Mouse (Mus musculus): ENCODE data around the gene Dbn1. TPM values are rescaled to one million over a fixed set of nuclear protein-coding genes. Genes with fewer than 3 reads are reported as not detected.

The Dbn1 gene
- polyA plus RNA-seq, 1 experiment from 2014 or later, result 625 TPM

GRCm38 (mm10) chr13:55484520-55485088 lies 3.3 kb downstream of the Dbn1 start:
- WGBS, result 9% methylated on average over 7 of the region's 7 CpGs
- Histone ChIP-seq H3K9ac (peak overlapping the region; percentile 100), H3K4me2 (peak overlapping the region; percentile 99), H3K4me1 (replicated peaks) (peaks cover 59% of the 10 kb centered on the region), H3K27me3 (no peaks in the 10 kb centered on the region), H3K27ac (peak overlapping the region; percentile 100), H3K4me3 (peak overlapping the region; percentile 100), H3K9me3 (no peaks in the 10 kb centered on the region), H3K36me3 (peaks cover 41% of the 10 kb centered on the region)
- ATAC-seq (ENCODE audit: low FRiP score), result no peak

GRCm38 (mm10) chr13:55483593-55483992 lies 4.3 kb downstream of the Dbn1 start:
- Histone ChIP-seq H3K27me3 (no peaks in the 10 kb centered on the region), H3K4me3 (peak overlapping the region; percentile 100), H3K27ac (peak overlapping the region; percentile 100), H3K4me2 (peak overlapping the region; percentile 99), H3K9me3 (no peaks in the 10 kb centered on the region), H3K4me1 (replicated peaks) (peaks cover 59% of the 10 kb centered on the region), H3K9ac (peak overlapping the region; percentile 100), H3K36me3 (peaks cover 51% of the 10 kb centered on the region)
- peak; percentile 80 for ATAC-seq (ENCODE audit: low FRiP score)
- 13% methylated on average over 15 of the region's 15 CpGs for WGBS

GRCm38 (mm10) chr13:55483071-55483470 lies 4.8 kb downstream of the Dbn1 start:
- H3K4me1 ChIP-seq (replicated peaks), result peaks cover 54% of the 10 kb centered on the region
- H3K27me3 ChIP-seq, result no peaks in the 10 kb centered on the region
- peak overlapping the region; percentile 100 for H3K4me3 ChIP-seq
- WGBS, result 30% methylated on average over 9 of the region's 9 CpGs
- no peak for ATAC-seq (ENCODE audit: low FRiP score)
- H3K9ac ChIP-seq, result peak overlapping the region; percentile 100
- H3K4me2 ChIP-seq, result peak overlapping the region; percentile 99
- H3K9me3 ChIP-seq, result no peaks in the 10 kb centered on the region
- H3K36me3 ChIP-seq, result peaks cover 56% of the 10 kb centered on the region
- H3K27ac ChIP-seq, result peak overlapping the region; percentile 100

- Histone ChIP-seq H3K4me3 (peak overlapping the region; percentile 100), H3K9me3 (no peaks in the 10 kb centered on the region), H3K4me2 (peak overlapping the region; percentile 99), H3K36me3 (peaks cover 61% of the 10 kb centered on the region), H3K27me3 (no peaks in the 10 kb centered on the region), H3K9ac (peak overlapping the region; percentile 100), H3K4me1 (replicated peaks) (peaks cover 57% of the 10 kb centered on the region), H3K27ac (peak overlapping the region; percentile 100)
- WGBS, result 72% methylated on average over 7 of the region's 7 CpGs
- no peak for ATAC-seq (ENCODE audit: low FRiP score)
These were observed 5.4 kb downstream of the Dbn1 start for GRCm38 (mm10) chr13:55482542-55482941.

- Histone ChIP-seq H3K4me3 (no peak overlapping the region), H3K4me2 (no peak overlapping the region), H3K4me1 (replicated peaks) (peaks cover 57% of the 10 kb centered on the region), H3K9ac (no peak overlapping the region), H3K36me3 (peaks cover 82% of the 10 kb centered on the region), H3K9me3 (no peaks in the 10 kb centered on the region), H3K27me3 (no peaks in the 10 kb centered on the region), H3K27ac (no peak overlapping the region)
- no peak for ATAC-seq (ENCODE audit: low FRiP score)
These were observed 8.0 kb downstream of the Dbn1 start for GRCm38 (mm10) chr13:55479929-55480328.

- H3K27ac ChIP-seq, result 0 out of 2 replicates have a peak overlapping the region, but pooled peaks have one; percentile 30
- no peaks in the 10 kb centered on the region for H3K9me3 ChIP-seq
- no peak overlapping the region for H3K4me2 ChIP-seq
- H3K27me3 ChIP-seq, result no peaks in the 10 kb centered on the region
- H3K36me3 ChIP-seq, result peaks cover 91% of the 10 kb centered on the region
- H3K9ac ChIP-seq, result peak overlapping the region; percentile 13; the same call in 1 of the 2 replicates
- ATAC-seq (ENCODE audit: low FRiP score), result no peak
- no peak overlapping the region for H3K4me3 ChIP-seq
- peaks cover 57% of the 10 kb centered on the region for H3K4me1 ChIP-seq (replicated peaks)
- 82% methylated on average over 7 of the region's 7 CpGs for WGBS
These were observed 8.9 kb downstream of the Dbn1 start for GRCm38 (mm10) chr13:55479008-55479407.

DNA sequence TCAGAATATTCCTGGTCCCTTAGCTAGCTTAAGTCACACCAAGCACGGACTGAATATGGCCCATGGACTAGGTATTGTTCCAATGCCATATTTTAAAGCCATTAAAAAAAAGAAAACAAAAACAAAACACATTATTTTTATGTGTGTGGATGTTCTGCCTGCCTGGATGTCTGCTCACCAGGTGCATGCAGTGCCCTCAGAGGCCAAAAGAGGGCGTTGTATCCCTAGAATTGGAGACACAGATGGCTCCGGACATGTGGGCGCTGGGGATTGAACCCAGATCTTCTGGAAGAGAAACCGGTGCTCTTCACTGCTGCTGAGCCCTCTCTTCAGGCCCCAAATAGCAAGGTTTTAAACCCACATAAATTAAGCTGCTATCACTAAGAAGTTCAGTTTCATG lies 9.9 kb downstream of the Dbn1 start:
- H3K4me1 ChIP-seq (replicated peaks), result peaks cover 57% of the 10 kb centered on the region
- no peak overlapping the region for H3K27ac ChIP-seq

GRCm38 (mm10) chr13:55477492-55477891 lies 10.4 kb downstream of the Dbn1 start:
- no peaks in the 10 kb centered on the region for H3K9me3 ChIP-seq
- peaks cover 57% of the 10 kb centered on the region for H3K4me1 ChIP-seq (replicated peaks)
- WGBS, result 78% methylated on average over 16 of the region's 16 CpGs
- no peak overlapping the region for H3K27ac ChIP-seq
- H3K4me3 ChIP-seq, result no peak overlapping the region
- no peak overlapping the region for H3K4me2 ChIP-seq
- H3K36me3 ChIP-seq, result peaks cover 91% of the 10 kb centered on the region
- ATAC-seq (ENCODE audit: low FRiP score), result no peak
- H3K27me3 ChIP-seq, result no peaks in the 10 kb centered on the region
- no peak overlapping the region for H3K9ac ChIP-seq

More for the DNA sequence above, 9.9 kb downstream of the Dbn1 start:
- Histone ChIP-seq H3K4me3 (no peak overlapping the region), H3K9ac (no peak overlapping the region), H3K36me3 (peaks cover 96% of the 10 kb centered on the region), H3K9me3 (no peaks in the 10 kb centered on the region), H3K27me3 (no peaks in the 10 kb centered on the region), H3K4me2 (no peak overlapping the region)
- 52% methylated on average over 5 of the region's 5 CpGs for WGBS
- ATAC-seq (ENCODE audit: low FRiP score), result no peak

- H3K4me3 ChIP-seq, result no peak overlapping the region
- H3K9ac ChIP-seq, result peak overlapping the region; percentile 39; the same call in 1 of the 2 replicates
- H3K27me3 ChIP-seq, result no peaks in the 10 kb centered on the region
- peaks cover 62% of the 10 kb centered on the region for H3K4me1 ChIP-seq (replicated peaks)
- no peaks in the 10 kb centered on the region for H3K9me3 ChIP-seq
- H3K36me3 ChIP-seq, result peaks cover 78% of the 10 kb centered on the region
- WGBS, result 91% methylated on average over 8 of the region's 8 CpGs
- no peak overlapping the region for H3K4me2 ChIP-seq
- ATAC-seq (ENCODE audit: low FRiP score), result no peak
- H3K27ac ChIP-seq, result peak overlapping the region; percentile 73
These were observed 11.7 kb downstream of the Dbn1 start for GRCm38 (mm10) chr13:55476256-55476655.

DNA sequence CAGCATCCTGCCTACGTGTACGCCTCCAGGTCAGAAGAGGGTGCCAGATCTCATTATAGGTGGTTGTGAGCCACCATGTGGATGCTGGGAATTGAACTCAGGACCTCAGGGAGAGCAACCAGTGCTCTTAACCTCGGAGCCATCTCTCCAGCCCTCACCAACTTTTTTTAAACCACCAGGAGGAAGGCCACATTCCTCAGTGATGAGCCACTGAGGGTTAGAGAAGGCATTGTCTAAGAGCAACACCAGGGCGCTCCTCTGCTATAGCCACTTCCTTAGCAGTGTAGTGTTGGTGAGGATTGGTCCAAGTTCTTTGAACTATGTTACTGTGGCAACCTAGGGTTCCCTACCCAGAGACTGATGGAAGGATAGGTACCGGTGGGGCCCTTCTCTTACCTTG lies 12.2 kb downstream of the Dbn1 start:
- H3K27ac ChIP-seq, result peak overlapping the region; percentile 73
- 84% methylated on average over 5 of the region's 5 CpGs for WGBS

GRCm38 (mm10) chr13:55474621-55475069 lies 13.3 kb downstream of the Dbn1 start:
- H3K4me3 ChIP-seq, result no peak overlapping the region
- ATAC-seq (ENCODE audit: low FRiP score), result no peak
- peaks cover 78% of the 10 kb centered on the region for H3K4me1 ChIP-seq (replicated peaks)
- H3K4me2 ChIP-seq, result peak overlapping the region; percentile 10; the same call in 1 of the 2 replicates
- H3K27me3 ChIP-seq, result no peaks in the 10 kb centered on the region
- no peaks in the 10 kb centered on the region for H3K9me3 ChIP-seq
- H3K27ac ChIP-seq, result peak overlapping the region; percentile 73
- peak overlapping the region; percentile 9 for H3K9ac ChIP-seq
- H3K36me3 ChIP-seq, result peaks cover 62% of the 10 kb centered on the region
- 17% methylated on average over 5 of the region's 5 CpGs for WGBS

More for the DNA sequence above, 12.2 kb downstream of the Dbn1 start:
- Histone ChIP-seq H3K9me3 (no peaks in the 10 kb centered on the region), H3K27me3 (no peaks in the 10 kb centered on the region), H3K4me2 (no peak overlapping the region), H3K4me1 (replicated peaks) (peaks cover 67% of the 10 kb centered on the region), H3K36me3 (peaks cover 73% of the 10 kb centered on the region), H3K9ac (peak overlapping the region; percentile 9; the same call in 1 of the 2 replicates), H3K4me3 (no peak overlapping the region)
- no peak for ATAC-seq (ENCODE audit: low FRiP score)

DNA sequence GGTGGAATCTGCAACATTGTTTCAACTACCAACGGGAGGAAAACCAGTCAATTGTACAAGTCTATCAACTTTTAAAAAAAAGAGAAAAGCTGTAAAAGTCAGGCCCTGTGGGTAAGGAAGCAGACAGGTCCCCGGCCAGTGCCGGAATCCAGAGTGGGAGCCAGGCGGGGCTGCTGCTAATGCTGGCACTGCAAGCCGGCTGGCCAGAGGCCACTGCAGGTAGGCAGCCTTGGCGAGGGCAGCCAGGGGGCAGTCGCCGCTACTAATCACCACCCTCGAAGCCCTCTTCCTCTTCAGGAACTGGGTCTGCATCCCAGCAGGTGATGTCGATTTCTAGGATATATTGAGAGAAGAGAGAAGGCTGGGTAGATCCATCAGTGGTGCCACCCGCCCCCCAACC lies 13.9 kb downstream of the Dbn1 start:
- H3K4me2 ChIP-seq, result 0 out of 2 replicates have a peak overlapping the region, but pooled peaks have one; percentile 2
- H3K4me1 ChIP-seq (replicated peaks), result peaks cover 84% of the 10 kb centered on the region
- peak overlapping the region; percentile 5; the same call in 1 of the 2 replicates for H3K9ac ChIP-seq
- H3K27ac ChIP-seq, result peak overlapping the region; percentile 73
- WGBS, result 59% methylated on average over 11 of the region's 11 CpGs
- H3K9me3 ChIP-seq, result no peaks in the 10 kb centered on the region
- peaks cover 55% of the 10 kb centered on the region for H3K36me3 ChIP-seq
- 0 out of 2 replicates have a peak overlapping the region, but pooled peaks have one; percentile 4 for H3K4me3 ChIP-seq
- ATAC-seq (ENCODE audit: low FRiP score), result no peak
- H3K27me3 ChIP-seq, result no peaks in the 10 kb centered on the region
